Mouse (Mus musculus): Measurements from ENCODE around the gene Brms1l.
"Not testable (repeated sequence)": the region's sequence is repeated elsewhere in the genome, so short reads cannot be mapped to it uniquely, and the experiment has no call there.

Brms1l gene

DNA sequence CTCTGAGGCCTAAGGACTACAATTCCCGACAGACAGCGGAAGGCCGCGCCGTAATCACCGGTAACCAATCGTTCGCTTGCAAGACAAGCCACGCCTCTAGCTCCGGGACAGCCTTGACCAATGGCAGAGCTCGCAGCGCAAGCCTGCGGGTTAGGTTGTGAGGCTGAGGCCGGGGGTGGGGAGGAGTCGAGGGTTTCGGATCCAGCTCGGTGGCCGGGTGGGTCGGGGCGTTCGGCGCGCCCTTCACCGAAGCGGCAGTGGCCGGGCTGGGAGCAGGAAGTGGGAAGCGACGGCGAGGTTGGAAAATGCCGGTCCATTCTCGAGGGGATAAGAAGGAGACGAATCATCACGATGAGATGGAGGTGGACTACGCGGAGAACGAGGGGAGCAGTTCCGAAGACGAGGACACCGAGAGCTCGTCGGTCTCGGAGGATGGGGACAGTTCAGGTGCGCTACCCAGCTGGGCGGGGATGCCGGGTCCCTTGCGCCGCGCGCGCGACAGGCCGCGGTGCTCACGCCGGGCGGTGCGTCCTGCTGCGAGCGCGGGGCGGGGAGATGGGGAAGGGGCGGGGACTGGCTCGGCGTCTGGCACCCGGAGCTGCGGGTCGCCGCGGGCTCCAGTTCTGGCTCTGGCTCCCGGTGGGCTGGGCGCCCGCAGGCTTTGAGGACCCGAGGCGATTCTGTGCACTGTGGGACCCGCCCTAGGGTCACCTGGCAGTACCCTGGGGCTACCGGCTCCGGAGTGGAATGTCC is at the start of gene Brms1l:
Gene Brms1l, plus strand, starts transcription at position 126 of the 753 bp plus-strand sequence.
- peak; percentile 99 for DNase-seq (ENCODE audit: low read depth, low spot score)

DNA sequence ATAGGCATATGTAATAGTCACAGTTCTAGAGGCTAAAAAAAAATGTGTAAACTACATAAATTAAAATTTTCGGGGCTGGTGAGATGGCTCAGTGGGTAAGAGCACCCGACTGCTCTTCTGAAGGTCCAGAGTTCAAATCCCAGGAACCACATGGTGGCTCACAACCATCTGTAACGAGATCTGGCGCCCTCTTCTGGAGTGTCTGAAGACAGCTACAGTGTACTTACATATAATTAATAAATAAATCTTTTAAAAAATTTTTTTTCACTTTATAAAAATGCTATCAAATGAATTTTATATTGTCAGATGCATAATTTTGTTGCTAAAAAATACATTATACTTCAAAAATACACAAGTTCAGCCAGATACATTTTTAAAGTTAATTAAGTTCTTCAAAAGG is 41.6 kb upstream of the Brms1l start:
- DNase-seq (ENCODE audit: low read depth, low spot score), result not testable (repeated sequence)

DNA sequence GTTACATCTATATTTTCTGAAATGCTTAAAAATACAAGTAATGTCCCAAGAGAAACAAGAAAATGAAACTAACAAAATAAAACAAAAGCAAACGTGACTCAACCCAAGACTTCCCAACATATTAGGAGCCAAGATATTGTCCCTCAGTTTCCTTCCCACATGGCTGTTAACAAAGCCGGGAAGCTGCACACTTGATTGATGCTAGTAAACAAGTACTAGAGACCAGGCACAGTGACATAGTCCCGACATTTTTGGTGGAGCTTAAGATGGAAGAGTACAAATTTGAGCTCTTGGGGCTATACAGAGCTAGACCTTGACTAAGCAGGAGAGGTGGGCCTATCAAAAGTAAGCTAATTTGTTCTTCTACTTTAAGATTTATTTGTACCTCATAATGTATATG is 39.0 kb upstream of the Brms1l start:
- DNase-seq (ENCODE audit: low read depth, low spot score), result no peak

DNA sequence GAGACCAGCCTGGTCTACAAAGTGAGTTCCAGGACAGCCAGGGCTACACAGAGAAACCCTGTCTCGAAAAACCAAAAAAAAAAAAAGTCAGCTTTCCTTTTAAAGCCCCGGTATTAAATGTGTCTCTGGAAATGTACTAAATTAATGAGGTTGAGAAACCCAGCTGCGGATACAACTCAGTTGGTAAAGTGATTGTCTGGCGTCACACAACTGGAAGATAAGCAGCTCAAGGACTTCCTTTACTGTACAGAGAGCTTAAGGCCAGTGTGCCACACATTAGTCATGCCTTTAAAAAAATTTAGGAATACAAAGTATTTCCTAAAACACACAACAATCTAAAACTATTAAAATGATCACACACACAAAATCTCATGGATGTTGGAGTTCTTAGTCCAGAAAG is 37.4 kb upstream of the Brms1l start:
- no peak for DNase-seq (ENCODE audit: low read depth, low spot score)

DNA sequence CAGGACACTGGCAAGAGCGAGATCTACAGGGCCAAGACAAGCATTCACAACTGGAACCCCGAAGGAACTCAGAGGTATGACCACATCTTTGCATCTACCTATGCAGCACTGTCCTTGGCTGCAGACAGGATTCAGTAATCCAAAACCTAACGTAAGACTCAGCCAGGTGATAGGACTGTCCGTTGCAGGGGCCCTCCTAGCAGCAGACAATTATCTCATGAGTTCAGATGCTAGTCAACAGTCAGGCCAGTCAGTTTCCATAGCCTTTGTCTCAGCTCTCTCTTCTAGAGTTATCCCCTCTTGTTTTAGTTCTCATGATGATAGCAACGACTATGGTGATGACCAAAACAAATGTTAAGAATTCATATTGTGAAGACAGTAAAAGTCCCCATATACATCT is 36.0 kb upstream of the Brms1l start:
- no peak for DNase-seq (ENCODE audit: low read depth, low spot score)

DNA sequence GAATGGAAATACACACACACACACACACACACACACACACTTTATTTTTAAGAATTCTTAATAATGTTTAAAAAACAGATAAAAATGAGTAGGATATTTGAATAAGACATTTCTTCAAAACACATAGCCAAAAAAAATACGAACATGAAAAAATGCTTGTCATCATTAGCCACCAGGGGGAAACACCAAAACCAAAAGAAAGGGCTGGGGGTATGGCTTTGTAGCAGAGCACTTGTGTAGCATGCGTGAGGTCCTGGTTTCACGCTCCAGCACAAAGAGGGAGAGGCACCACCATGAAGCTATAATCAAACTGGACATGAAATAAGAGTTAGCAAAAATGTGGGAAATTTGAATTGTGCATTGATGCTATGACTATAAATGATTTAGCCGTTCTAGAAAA is 35.0 kb upstream of the Brms1l start:
- peak; percentile 21 for DNase-seq (ENCODE audit: low read depth, low spot score)

DNA sequence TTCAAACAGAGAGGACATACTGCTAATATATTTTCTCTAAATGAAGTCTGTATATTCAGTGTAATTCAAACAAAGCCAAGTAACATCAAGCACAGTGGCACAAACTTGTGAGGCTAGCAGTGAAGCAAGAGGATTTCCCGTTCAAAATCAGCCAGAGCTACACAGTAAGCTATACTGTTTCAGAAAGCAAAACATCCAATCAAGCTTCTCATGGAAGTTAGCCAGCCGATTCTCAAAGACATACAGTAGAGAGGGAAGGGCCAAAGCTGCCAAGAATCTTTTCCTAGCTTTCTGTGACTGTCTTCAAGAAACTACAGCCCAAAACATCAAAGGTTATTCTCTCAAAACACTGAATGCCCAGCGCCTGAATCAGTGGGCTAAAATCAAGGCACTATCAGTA is 31.1 kb upstream of the Brms1l start:
- DNase-seq (ENCODE audit: low read depth, low spot score), result no peak

DNA sequence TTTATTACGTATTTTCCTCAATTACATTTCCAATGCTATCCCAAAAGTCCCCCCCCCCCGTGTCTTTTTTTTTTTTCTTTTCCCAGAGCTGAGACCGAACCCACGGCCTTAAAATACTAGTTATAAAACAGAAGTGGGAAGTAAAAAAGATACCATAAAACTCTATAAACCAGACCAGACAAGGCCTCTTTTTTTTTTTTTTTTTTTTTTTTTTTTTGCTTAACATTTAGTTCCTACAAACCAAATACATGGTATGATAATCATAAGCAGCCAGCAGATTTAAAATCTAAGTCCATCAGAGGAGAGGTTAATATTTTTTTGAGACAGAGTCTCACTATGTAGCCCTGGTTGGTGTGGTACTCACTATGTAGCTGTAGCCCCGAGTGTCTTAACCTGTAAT is 19.6 kb upstream of the Brms1l start:
- no peak for DNase-seq (ENCODE audit: low read depth, low spot score)

DNA sequence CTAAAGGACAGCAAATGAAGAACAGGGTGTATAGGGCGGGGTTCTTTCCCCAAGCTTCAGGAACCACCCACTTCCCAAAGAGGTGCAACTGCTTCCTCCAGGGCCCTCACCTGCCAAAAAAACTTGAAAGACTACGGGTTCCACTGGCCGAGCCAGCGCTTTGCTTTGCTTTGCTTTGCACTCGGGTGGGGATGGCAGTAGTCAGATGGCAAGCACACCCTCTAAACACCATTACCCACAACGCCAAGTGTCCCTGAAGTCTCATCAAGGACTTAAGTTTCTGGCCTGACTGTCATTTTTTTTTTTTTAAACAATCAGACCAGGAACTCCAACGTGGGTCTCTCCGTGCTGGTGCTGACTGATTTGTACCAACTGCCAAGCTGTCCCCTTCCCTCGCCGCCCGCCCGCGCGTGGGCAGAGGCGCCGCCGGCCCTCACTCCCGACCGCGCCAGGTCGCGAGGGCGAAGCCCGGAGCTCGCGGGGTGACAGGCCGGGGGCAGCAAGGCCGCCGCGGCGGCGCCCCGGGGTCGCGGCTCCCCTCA is 15.9 kb upstream of the Brms1l start:
- peak; percentile 61 for DNase-seq (ENCODE audit: low read depth, low spot score)

DNA sequence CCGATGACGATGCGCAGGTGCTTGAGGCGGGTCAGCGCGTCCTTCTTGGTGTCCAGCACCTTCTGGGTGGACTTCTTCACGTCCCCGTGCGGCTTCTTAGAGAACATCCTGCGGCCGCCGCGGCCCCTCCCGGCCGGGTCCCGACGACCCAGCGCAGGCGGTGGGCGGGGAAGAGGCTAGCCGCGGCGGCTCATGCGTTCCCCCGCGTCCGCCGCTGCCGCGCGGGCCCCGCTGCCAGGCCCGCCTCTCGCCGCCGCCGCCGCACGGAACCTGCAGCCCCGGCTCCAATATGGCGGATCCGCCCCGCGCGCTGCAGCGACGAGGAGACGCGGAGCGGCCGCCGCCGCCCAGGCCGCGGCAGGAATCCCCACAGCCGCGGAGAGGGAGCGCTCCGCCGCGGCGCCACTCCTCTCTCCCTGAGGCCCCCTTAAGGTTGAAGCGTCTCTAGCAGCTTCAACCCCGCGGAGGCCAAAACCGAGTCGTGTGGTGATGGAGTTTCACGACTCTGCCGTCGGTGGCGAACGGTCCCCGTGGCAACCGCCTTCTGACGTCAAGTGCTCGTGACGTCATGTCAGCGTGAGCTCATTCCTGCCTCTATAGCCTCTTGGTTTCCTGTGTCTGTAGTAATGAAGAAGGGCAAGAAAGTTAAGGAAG is 15.3 kb upstream of the Brms1l start, which contains the start of gene Ralgapa1:
Gene Ralgapa1, minus strand, starts transcription at position 507 of the 654 bp plus-strand sequence.
- peak; percentile 96 for DNase-seq (ENCODE audit: low read depth, low spot score)

DNA sequence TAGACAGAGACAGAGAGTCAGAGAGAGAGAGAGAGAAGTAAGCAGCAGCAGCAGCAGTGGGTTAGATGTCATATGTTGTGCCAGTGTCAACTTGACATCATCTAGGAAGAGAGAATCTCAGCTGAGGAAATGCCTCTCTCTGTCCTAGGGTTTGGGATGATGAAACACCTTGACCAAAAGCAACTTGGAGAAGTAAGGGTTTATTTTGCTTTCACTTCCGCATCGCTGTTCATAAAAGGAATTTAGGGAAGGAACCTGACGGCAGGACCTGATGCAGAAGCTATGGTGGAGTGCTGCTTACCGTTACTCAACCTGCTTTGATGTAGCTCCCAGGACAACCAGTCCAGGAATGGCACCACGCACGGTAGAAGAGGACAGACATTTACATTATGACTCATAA is 12.1 kb upstream of the Brms1l start:
- no peak for DNase-seq (ENCODE audit: low read depth, low spot score)

DNA sequence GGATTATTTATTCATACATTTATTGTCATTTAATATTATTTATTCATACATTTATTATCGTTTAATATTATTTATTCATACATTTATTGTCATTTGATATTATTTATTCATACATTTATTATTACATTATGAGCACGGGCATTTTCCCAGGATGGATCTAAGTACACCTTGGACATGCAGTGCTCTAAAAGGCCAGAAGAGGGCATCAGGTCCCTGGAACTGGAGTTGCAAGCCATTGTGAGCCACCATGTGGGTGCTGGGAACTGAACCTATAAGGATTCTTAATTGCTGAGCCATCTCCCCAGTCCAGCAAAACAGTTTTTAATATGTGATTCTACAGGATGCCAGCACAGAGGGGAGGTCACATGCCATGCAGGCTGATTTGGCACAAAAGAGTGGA is 10.6 kb upstream of the Brms1l start:
- DNase-seq (ENCODE audit: low read depth, low spot score), result peak; percentile 80

DNA sequence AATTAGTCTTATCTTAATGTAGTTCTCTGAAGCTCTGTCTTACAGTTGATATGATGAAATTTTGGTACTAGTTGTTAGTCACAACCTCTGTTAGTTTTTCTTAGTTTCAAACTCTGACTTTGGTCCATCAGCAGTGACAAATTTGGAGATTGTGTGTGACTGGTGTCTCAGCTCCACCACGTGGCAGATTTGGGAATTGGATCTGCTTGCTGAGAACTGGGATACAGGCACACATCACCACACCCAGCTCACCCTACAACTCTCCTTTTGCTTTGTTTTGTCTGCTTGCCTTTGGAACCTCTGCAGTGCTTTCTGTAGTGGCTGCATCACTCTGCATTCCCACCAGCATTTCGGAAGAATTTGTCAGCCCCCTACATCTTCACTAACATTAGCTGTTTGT is 5.0 kb upstream of the Brms1l start:
- DNase-seq (ENCODE audit: low read depth, low spot score), result peak; percentile 69

DNA sequence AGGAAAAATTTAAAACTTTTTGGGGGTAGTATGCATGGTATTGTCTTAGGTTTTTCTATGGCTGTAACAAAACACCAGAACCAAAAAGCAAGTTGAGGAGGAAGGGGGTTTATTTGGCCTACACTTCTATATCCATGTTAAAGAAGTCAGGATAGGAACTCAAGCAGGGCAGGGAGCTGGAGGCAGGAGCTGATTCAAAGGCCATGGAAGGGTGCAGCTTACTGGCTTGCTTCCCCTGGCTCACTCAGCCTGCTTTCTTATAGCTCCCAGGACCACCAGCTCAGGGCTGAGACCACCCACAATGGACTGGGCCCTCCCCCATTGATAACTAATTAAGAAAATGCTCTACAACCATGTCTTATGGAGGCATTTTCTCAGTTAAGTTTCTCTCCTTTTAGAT is 3.2 kb upstream of the Brms1l start:
- no peak for DNase-seq (ENCODE audit: low read depth, low spot score)

DNA sequence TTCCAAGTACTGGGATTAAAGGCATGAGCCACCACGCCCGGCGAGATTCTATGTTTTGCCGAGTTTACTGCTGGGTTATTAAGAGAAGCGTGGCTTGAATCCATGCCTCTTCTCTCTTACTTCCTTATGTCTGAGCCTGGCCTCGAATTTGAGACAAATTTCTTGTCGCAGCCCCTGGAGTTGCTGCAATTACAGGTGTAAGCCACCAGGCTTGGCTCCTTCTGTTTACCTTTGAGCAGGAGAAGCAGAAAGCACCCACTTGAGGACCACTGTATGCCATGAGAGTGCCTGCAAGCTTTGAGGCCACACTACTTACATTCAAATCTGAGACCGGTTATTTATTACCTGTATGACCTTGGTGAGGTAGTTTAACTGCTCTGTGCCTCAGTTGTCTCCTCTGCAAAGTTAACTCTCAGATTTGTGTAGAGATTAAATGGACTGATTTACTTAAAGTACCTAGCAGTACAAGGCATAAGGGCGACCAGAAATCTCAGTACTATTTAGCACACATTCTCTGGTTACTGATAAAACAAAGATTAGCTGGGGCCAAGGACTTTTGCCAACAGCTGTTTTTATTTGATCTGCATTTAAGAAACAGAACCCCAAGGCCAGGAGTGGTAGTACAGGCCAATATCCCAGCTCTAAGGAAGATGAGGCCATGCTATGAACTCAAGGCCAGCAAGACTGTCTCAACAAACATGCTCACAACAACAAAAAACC is 2.1 kb upstream of the Brms1l start:
- peak; percentile 57 for DNase-seq (ENCODE audit: low read depth, low spot score)

DNA sequence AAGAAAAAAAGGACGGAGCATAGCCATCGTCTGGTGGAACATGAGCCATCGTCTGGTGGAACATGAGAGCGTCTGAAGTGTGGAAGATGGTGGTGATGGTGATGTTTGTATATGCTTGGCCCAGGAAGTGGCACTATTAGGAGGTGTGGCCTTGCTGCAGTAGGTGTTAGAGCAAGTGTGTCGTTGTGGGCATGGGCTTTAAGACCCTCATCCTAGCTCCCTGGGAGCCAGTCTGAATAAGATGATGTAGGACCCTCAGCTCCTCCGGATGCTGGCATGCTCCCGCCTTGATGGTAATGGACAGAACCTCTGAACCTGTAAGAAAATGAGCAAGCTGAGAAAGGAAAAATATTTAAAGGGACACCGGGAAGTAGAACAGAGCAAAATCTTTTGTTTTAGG is 1.2 kb upstream of the Brms1l start:
- DNase-seq (ENCODE audit: low read depth, low spot score), result no peak

DNA sequence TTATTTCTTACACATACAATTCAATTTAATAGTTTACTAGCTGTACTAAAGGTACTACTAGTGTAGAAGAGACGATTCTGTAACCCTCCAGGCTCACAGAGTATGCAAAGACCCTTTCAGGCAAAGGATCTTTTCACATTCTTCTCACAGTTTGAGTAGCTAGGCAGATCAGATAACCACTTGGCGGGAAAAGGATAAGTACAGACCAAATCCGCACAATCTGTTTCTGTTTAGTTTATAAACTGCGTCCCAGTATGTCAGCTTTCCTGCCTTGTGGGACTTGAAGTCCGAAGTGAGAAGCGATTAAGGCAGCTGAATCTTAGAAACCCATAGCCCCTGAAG is 296 bp upstream of the Brms1l start:
- DNase-seq (ENCODE audit: low read depth, low spot score), result no peak

DNA sequence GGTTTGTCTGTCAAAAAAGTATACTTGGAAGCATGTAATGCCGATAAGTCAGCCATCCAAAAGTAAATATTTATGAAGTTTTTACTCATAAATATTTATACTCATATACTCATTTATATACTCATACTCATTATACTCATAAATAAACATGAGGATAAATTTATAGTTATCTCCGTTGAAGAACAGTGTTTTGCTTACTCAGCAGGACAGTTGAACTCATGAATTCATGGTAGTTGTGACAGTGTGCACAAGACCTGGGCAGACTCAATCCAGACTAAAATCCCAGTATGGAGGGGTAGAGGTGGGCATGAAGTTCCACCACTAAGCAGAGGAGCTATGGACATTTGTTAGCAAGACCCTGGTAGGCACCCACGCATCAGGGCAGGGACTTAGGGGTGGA is 1.4 kb downstream of the Brms1l start:
- DNase-seq (ENCODE audit: low read depth, low spot score), result no peak

DNA sequence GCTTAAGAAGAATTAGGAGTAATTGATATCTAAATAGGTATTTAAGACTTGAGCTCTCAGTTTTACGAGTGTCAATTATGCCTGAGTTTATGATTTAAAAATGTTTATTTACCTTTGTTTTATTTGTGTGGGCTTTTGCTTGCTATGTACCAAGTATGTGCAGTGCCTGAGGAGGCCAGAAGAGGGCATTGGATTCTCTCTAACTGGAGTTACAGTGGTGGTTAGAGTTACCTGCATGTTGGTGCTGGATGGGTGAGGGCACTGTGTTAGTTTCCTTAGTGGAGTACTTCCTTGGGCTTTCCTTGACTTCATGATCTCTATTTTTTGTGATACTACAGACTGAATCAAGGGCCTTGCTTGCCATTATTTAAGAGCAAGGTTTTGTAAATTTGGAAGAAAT is 10.6 kb downstream of the Brms1l start:
- DNase-seq (ENCODE audit: low read depth, low spot score), result peak; percentile 64

DNA sequence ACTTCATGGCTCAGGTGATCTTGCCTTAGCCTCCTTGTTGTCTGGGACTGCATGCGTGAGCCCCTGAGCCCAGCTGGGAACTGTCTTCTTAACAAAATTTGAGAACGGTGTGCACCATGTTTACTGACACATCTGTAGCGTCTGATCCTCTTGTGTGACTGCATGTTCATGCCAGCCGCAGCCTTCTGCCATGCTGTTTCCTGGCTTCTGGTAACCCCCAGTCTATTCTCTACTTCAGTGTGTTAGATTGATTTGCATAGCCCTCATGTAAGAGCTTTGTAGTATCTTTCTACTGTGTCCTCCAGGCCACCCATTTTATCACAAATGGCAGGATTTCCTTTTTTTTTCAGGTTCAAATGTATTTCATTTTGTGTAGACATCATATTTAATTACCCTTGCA is 11.7 kb downstream of the Brms1l start:
- no peak for DNase-seq (ENCODE audit: low read depth, low spot score)

DNA sequence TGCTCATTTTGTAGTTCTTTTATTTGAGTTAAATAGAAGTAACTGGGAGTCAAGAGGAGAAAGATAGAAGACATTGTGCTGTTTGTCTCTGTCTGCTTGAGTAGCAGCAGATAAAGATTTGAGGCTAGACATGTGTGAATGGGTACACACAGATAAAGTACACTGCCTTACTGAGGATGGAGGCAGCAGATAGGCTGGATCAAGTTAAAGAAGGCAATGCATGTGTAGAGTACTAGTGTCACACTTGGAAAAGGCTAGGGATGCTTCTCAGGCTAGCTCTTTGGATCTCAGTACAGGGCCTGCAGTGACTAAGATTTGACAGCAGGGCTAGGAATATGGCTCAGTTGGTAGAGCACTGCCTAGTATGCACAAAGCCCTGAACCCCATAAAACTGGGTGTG is 14.5 kb downstream of the Brms1l start:
- DNase-seq (ENCODE audit: low read depth, low spot score), result no peak
